Mouse (Mus musculus): ENCODE measurements around the gene Stk39. TPM values are rescaled to one million over a fixed set of nuclear protein-coding genes. Genes with fewer than 3 reads are reported as not detected.

Stk39 gene
- total and polyA plus RNA-seq, 2 experiments = 0.54 to 1.7 TPM

GRCm38 (mm10) chr2:68292539-68293320, 179.3 kb downstream of the Stk39 start:
- no peaks in the 10 kb centered on the region for H3K36me3 ChIP-seq (ENCODE audit: control insufficient read depth, insufficient read depth, low read length)
- no peak for DNase-seq (ENCODE audit: extremely low read depth, low read depth, low spot score)
- H3K9ac ChIP-seq (ENCODE audit: low read depth, low read length) = no peak overlapping the region
- TF ChIP-seq POLR2A (IDR thresholded peaks at IDR 0.05; ENCODE audit: extremely low read depth, insufficient read depth, low read length) = no peak
- no peak for TF ChIP-seq CTCF (IDR thresholded peaks at IDR 0.05; ENCODE audit: low read depth, low read length)
- no peak overlapping the region for H3K27ac ChIP-seq (replicated peaks; ENCODE audit: insufficient read depth, low read depth, low read length)
- H3K27me3 ChIP-seq (ENCODE audit: control insufficient read depth, insufficient read depth, low read length) = no peaks in the 10 kb centered on the region
- no peaks in the 10 kb centered on the region for H3K4me1 ChIP-seq (ENCODE audit: control insufficient read depth, insufficient read depth, low read length)
- H3K79me2 ChIP-seq (ENCODE audit: control insufficient read depth, insufficient read depth, low read length) = no peaks in the 10 kb centered on the region
- WGBS = 82% methylated on average over 16 of the region's 16 CpGs
- no peak overlapping the region for H3K4me3 ChIP-seq (ENCODE audit: insufficient read depth, low read depth, low read length)

- TF ChIP-seq POLR2A (IDR thresholded peaks at IDR 0.05; ENCODE audit: extremely low read depth, insufficient read depth, low read length) = no peak
- no peak for TF ChIP-seq CTCF (IDR thresholded peaks at IDR 0.05; ENCODE audit: low read depth, low read length)
- H3K4me3 ChIP-seq (ENCODE audit: insufficient read depth, low read depth, low read length) = no peak overlapping the region
- no peak overlapping the region for H3K9ac ChIP-seq (ENCODE audit: low read depth, low read length)
- WGBS = 72% methylated on average over 5 of the region's 5 CpGs
- no peaks in the 10 kb centered on the region for H3K4me1 ChIP-seq (ENCODE audit: control insufficient read depth, insufficient read depth, low read length)
- no peaks in the 10 kb centered on the region for H3K79me2 ChIP-seq (ENCODE audit: control insufficient read depth, insufficient read depth, low read length)
- no peaks in the 10 kb centered on the region for H3K36me3 ChIP-seq (ENCODE audit: control insufficient read depth, insufficient read depth, low read length)
- no peak overlapping the region for H3K27ac ChIP-seq (replicated peaks; ENCODE audit: insufficient read depth, low read depth, low read length)
- no peak for DNase-seq (ENCODE audit: extremely low read depth, low read depth, low spot score)
- no peaks in the 10 kb centered on the region for H3K27me3 ChIP-seq (ENCODE audit: control insufficient read depth, insufficient read depth, low read length)
Measured at GRCm38 (mm10) chr2:68291895-68292294, 180.2 kb downstream of the Stk39 start.

- WGBS = 51% methylated on average over 4 of the region's 4 CpGs
- H3K9ac ChIP-seq (ENCODE audit: low read depth, low read length) = no peak overlapping the region
- H3K27me3 ChIP-seq (ENCODE audit: control insufficient read depth, insufficient read depth, low read length) = no peaks in the 10 kb centered on the region
- no peak for DNase-seq (ENCODE audit: extremely low read depth, low read depth, low spot score)
- no peaks in the 10 kb centered on the region for H3K79me2 ChIP-seq (ENCODE audit: control insufficient read depth, insufficient read depth, low read length)
- TF ChIP-seq POLR2A (IDR thresholded peaks at IDR 0.05; ENCODE audit: extremely low read depth, insufficient read depth, low read length) (no peak), CTCF (IDR thresholded peaks at IDR 0.05; ENCODE audit: low read depth, low read length) (no peak)
- H3K4me1 ChIP-seq (ENCODE audit: control insufficient read depth, insufficient read depth, low read length) = no peaks in the 10 kb centered on the region
- H3K36me3 ChIP-seq (ENCODE audit: control insufficient read depth, insufficient read depth, low read length) = no peaks in the 10 kb centered on the region
- H3K4me3 ChIP-seq (ENCODE audit: insufficient read depth, low read depth, low read length) = no peak overlapping the region
- H3K27ac ChIP-seq (replicated peaks; ENCODE audit: insufficient read depth, low read depth, low read length) = no peak overlapping the region
Measured at GRCm38 (mm10) chr2:68289961-68290360, 182.1 kb downstream of the Stk39 start.

GRCm38 (mm10) chr2:68289177-68289576, 182.9 kb downstream of the Stk39 start:
- Histone ChIP-seq H3K4me3 (ENCODE audit: insufficient read depth, low read depth, low read length) (no peak overlapping the region), H3K9ac (ENCODE audit: low read depth, low read length) (no peak overlapping the region), H3K27me3 (ENCODE audit: control insufficient read depth, insufficient read depth, low read length) (no peaks in the 10 kb centered on the region), H3K79me2 (ENCODE audit: control insufficient read depth, insufficient read depth, low read length) (no peaks in the 10 kb centered on the region), H3K36me3 (ENCODE audit: control insufficient read depth, insufficient read depth, low read length) (no peaks in the 10 kb centered on the region), H3K27ac (replicated peaks; ENCODE audit: insufficient read depth, low read depth, low read length) (no peak overlapping the region), H3K4me1 (ENCODE audit: control insufficient read depth, insufficient read depth, low read length) (no peaks in the 10 kb centered on the region)
- DNase-seq (ENCODE audit: extremely low read depth, low read depth, low spot score) = no peak
- no peak for TF ChIP-seq CTCF (IDR thresholded peaks at IDR 0.05; ENCODE audit: low read depth, low read length)
- TF ChIP-seq POLR2A (IDR thresholded peaks at IDR 0.05; ENCODE audit: extremely low read depth, insufficient read depth, low read length) = no peak
- 87% methylated on average over 10 of the region's 10 CpGs for WGBS

GRCm38 (mm10) chr2:68288106-68288505, 184.0 kb downstream of the Stk39 start:
- no peaks in the 10 kb centered on the region for H3K36me3 ChIP-seq (ENCODE audit: control insufficient read depth, insufficient read depth, low read length)
- no peaks in the 10 kb centered on the region for H3K79me2 ChIP-seq (ENCODE audit: control insufficient read depth, insufficient read depth, low read length)
- DNase-seq (ENCODE audit: extremely low read depth, low read depth, low spot score) = no peak
- H3K27ac ChIP-seq (replicated peaks; ENCODE audit: insufficient read depth, low read depth, low read length) = no peak overlapping the region
- no peak for TF ChIP-seq POLR2A (IDR thresholded peaks at IDR 0.05; ENCODE audit: extremely low read depth, insufficient read depth, low read length)
- no peak for TF ChIP-seq CTCF (IDR thresholded peaks at IDR 0.05; ENCODE audit: low read depth, low read length)
- 93% methylated on average over 10 of the region's 10 CpGs for WGBS
- no peak overlapping the region for H3K9ac ChIP-seq (ENCODE audit: low read depth, low read length)
- H3K27me3 ChIP-seq (ENCODE audit: control insufficient read depth, insufficient read depth, low read length) = no peaks in the 10 kb centered on the region
- H3K4me1 ChIP-seq (ENCODE audit: control insufficient read depth, insufficient read depth, low read length) = no peaks in the 10 kb centered on the region
- H3K4me3 ChIP-seq (ENCODE audit: insufficient read depth, low read depth, low read length) = no peak overlapping the region

- Histone ChIP-seq H3K79me2 (ENCODE audit: control insufficient read depth, insufficient read depth, low read length) (no peaks in the 10 kb centered on the region), H3K4me1 (ENCODE audit: control insufficient read depth, insufficient read depth, low read length) (no peaks in the 10 kb centered on the region), H3K27me3 (ENCODE audit: control insufficient read depth, insufficient read depth, low read length) (no peaks in the 10 kb centered on the region), H3K27ac (replicated peaks; ENCODE audit: insufficient read depth, low read depth, low read length) (no peak overlapping the region), H3K9ac (ENCODE audit: low read depth, low read length) (no peak overlapping the region), H3K4me3 (ENCODE audit: insufficient read depth, low read depth, low read length) (no peak overlapping the region), H3K36me3 (ENCODE audit: control insufficient read depth, insufficient read depth, low read length) (no peaks in the 10 kb centered on the region)
- DNase-seq (ENCODE audit: extremely low read depth, low read depth, low spot score) = peak; percentile 85
- TF ChIP-seq CTCF (IDR thresholded peaks at IDR 0.05; ENCODE audit: low read depth, low read length) = no peak
- WGBS = 46% methylated on average over 2 of the region's 2 CpGs
Measured at GRCm38 (mm10) chr2:68284391-68284790, 187.7 kb downstream of the Stk39 start.
